Mouse (Mus musculus) neural tube, embryonic 15.5 days (tissue): ENCODE data around the gene Clic5. TPM values are rescaled to one million over a fixed set of nuclear protein-coding genes. Genes with fewer than 3 reads are reported as not detected.

ENCODE experiments used
- ATAC-seq: fragments of 200-750 bp; cut with Nextera tagmentation; 2 replicates; pipeline ENCODE4 v1.8.0; 2017; ENCODE audit warnings: mild to moderate bottlenecking, moderate TSS enrichment, moderate library complexity; ENCODE audit not compliant: low FRiP score
- H3K27ac ChIP-seq: fragments of 300-500 bp; sonication (generic); replicated peaks from 2 replicates; pipeline ENCODE4 v1.5.1; 2015; ENCODE audit warnings: mild to moderate bottlenecking, inconsistent platforms
- H3K27me3 ChIP-seq: fragments of 300-500 bp; sonication (generic); replicated peaks from 2 replicates; pipeline ENCODE4 v1.6.1; 2015; ENCODE audit warnings: inconsistent platforms
- H3K36me3 ChIP-seq: fragments of 300-500 bp; sonication (generic); 2 replicates; pipeline ENCODE4 v1.6.1; 2015; ENCODE audit warnings: inconsistent platforms
- H3K4me1 ChIP-seq: fragments of 300-500 bp; sonication (generic); 2 replicates; pipeline ENCODE4 v1.6.1; 2015; ENCODE audit warnings: inconsistent platforms
- H3K4me2 ChIP-seq: fragments of 300-500 bp; sonication (generic); 2 replicates; pipeline ENCODE4 v1.6.1; 2015; ENCODE audit warnings: inconsistent platforms, mild to moderate bottlenecking, moderate library complexity
- H3K4me3 ChIP-seq: fragments of 300-500 bp; sonication (generic); replicated peaks from 2 replicates; pipeline ENCODE4 v1.5.1; 2015; ENCODE audit warnings: mild to moderate bottlenecking, inconsistent platforms
- H3K9ac ChIP-seq: fragments of 300-500 bp; sonication (generic); replicated peaks from 2 replicates; pipeline ENCODE4 v1.6.1; 2015; ENCODE audit warnings: mild to moderate bottlenecking, inconsistent platforms
- H3K9me3 ChIP-seq: fragments of 300-500 bp; sonication (generic); replicated peaks from 2 replicates; pipeline ENCODE4 v1.6.1; 2016; ENCODE audit warnings: inconsistent platforms
- WGBS: fragments of 180-500 bp; shearing (Covaris S2); methylation state at CpG from one replicate; pipeline ENCODE4 v1.1.7; 2015; ENCODE audit warnings: mixed read lengths; 5-methylcytosine and 5-hydroxymethylcytosine counted together
- polyA plus RNA-seq: library from polyadenylated mRNA; unstranded; fragments of >200 nt; fragmentation: Nextera tagmentation; extraction: Ambion mirVana; gene quantifications from 2 replicates; pipeline ENCODE4 v1.2.1, GENCODE M21; 2015

The Clic5 gene
- polyA plus RNA-seq, 1 experiment from 2014 or later: 0.35 TPM

DNA sequence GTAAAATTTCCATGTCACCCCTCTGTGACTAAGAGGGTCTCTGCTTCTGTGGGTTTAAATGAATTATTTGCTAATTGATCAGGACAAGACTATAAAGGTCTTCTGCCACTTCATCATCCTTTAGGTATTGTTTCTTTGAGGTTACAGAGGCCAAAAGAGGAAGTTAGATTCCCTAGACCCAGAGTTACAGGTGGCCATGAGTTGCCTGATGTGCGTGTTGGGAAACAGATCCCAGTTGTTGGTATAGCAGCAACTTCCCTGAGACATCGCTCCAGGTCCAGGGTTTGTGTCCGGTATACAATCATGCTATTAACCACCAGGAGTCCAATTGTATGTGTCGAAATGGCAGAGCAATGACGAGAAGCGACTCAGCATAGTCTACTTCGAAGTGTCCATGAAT is 81.7 kb downstream of the Clic5 start:
- Histone ChIP-seq H3K27me3 (no peaks in the 10 kb centered on the region), H3K4me2 (no peak overlapping the region), H3K9ac (no peak overlapping the region), H3K27ac (no peak overlapping the region), H3K4me3 (no peak overlapping the region), H3K9me3 (no peaks in the 10 kb centered on the region), H3K36me3 (no peaks in the 10 kb centered on the region), H3K4me1 (no peaks in the 10 kb centered on the region)
- WGBS: 91% methylated on average over 7 of the region's 7 CpGs
- ATAC-seq: no peak

DNA sequence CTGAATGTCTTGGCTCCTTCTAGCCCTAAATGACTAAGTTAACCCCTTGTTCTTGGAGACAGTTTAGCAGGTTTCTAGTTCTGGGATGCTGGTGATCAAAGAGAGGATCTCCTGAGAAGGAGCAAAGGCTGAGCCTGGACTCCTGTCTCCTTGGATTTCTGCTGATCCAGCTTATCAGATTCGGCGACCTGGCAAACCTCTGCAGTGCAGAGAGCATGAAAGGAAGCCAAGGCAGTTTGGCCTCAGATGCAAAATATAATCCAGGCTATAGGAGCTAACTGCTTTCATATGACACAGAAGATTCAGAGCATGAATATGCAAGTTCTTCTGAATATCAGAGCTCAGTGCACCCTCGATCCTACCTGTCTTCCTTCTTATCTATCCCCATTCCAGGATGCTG is 83.0 kb downstream of the Clic5 start:
- H3K4me1 ChIP-seq: no peaks in the 10 kb centered on the region
- H3K4me3 ChIP-seq: no peak overlapping the region
- 89% methylated on average over 3 of the region's 3 CpGs for WGBS
- ATAC-seq: no peak
- no peaks in the 10 kb centered on the region for H3K36me3 ChIP-seq
- H3K4me2 ChIP-seq: no peak overlapping the region
- no peak overlapping the region for H3K9ac ChIP-seq
- H3K9me3 ChIP-seq: no peaks in the 10 kb centered on the region
- no peaks in the 10 kb centered on the region for H3K27me3 ChIP-seq
- H3K27ac ChIP-seq: no peak overlapping the region

- Histone ChIP-seq H3K4me1 (no peaks in the 10 kb centered on the region), H3K27me3 (no peaks in the 10 kb centered on the region), H3K4me3 (no peak overlapping the region), H3K9ac (no peak overlapping the region), H3K9me3 (no peaks in the 10 kb centered on the region), H3K27ac (no peak overlapping the region), H3K4me2 (no peak overlapping the region), H3K36me3 (no peaks in the 10 kb centered on the region)
- ATAC-seq: no peak
These were observed 86.4 kb downstream of the Clic5 start for GRCm38 (mm10) chr17:44274804-44275203.

DNA sequence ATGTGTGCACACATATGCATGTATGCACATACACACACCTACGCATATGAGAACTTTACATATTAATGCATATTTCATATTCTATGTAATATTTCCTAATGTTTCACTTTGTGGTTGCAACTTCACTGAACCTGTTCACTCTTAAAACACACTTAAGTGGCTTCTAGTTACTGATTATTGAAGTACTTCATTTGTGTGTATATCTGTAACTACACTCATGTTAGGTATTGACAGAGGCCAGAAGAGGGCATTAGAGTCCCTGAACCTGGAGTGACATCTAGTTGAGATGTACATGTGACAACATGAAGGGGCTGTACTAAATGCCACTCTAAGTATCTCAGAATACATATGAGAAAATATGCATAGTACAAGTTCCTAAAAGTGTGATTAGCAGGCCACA is 99.9 kb downstream of the Clic5 start:
- no peaks in the 10 kb centered on the region for H3K36me3 ChIP-seq
- H3K4me2 ChIP-seq: no peak overlapping the region
- 97% methylated on average over 1 of the region's 1 CpGs for WGBS
- no peak overlapping the region for H3K27ac ChIP-seq
- no peaks in the 10 kb centered on the region for H3K4me1 ChIP-seq
- no peak overlapping the region for H3K9ac ChIP-seq
- H3K4me3 ChIP-seq: no peak overlapping the region
- H3K27me3 ChIP-seq: no peaks in the 10 kb centered on the region
- no peak for ATAC-seq
- 0 out of 2 replicates have a peak, but pooled peaks cover under 1% of the 10 kb centered on the region for H3K9me3 ChIP-seq

GRCm38 (mm10) chr17:44297221-44297620 is 108.8 kb downstream of the Clic5 start:
- no peak for ATAC-seq
- H3K9me3 ChIP-seq: 0 out of 2 replicates have a peak, but pooled peaks cover 3% of the 10 kb centered on the region
- H3K9ac ChIP-seq: no peak overlapping the region
- H3K4me3 ChIP-seq: no peak overlapping the region
- 77% methylated on average over 1 of the region's 1 CpGs for WGBS
- H3K27ac ChIP-seq: no peak overlapping the region
- H3K4me2 ChIP-seq: no peak overlapping the region
- 0 out of 2 replicates have a peak, but pooled peaks cover 5% of the 10 kb centered on the region for H3K4me1 ChIP-seq
- H3K27me3 ChIP-seq: no peaks in the 10 kb centered on the region
- H3K36me3 ChIP-seq: no peaks in the 10 kb centered on the region

DNA sequence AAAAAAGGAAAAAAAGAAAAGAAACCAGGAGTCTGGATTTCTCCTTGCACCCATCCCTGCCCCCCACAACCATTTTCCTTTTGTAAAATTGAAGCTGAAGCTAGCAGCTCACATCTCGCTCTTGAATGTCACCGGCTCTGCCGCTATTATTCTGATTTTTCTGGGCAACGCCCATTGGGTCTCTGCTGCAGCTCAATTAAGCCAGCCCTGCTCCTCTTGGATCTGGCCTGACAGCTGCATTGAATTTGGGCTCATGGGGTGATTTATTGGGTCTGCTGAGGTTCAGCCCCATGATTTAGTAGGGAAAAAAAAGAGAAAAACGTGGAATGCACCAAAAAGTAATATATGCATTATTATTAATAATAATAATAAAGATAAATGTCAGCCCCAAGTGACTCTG is 111.9 kb downstream of the Clic5 start:
- Histone ChIP-seq H3K9me3 (no peaks in the 10 kb centered on the region), H3K27me3 (no peaks in the 10 kb centered on the region), H3K4me2 (no peak overlapping the region), H3K4me1 (0 out of 2 replicates have a peak, but pooled peaks cover 5% of the 10 kb centered on the region), H3K36me3 (no peaks in the 10 kb centered on the region), H3K4me3 (no peak overlapping the region), H3K27ac (no peak overlapping the region), H3K9ac (no peak overlapping the region)
- ATAC-seq: no peak
- 17% methylated on average over 5 of the region's 5 CpGs for WGBS

DNA sequence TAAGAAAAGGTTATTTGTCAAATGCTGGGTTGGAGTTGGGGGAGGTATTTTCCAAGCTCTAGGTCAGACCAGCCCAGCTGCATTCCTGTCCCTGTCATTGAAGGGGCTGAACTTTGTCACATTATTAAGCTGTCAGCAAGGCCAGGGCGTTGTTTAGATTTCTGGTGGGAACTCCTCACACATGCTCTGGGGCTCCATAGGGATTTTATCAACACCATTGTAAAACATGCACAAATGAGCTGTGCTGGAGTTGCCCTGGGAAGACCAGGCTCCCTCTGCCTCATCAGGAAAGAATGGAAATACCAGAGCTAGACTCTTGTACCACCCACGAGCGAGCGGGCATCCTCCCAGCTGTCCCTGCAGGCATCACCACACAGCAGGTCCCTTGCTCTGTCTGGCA is 112.3 kb downstream of the Clic5 start:
- H3K4me1 ChIP-seq: 0 out of 2 replicates have a peak, but pooled peaks cover 5% of the 10 kb centered on the region
- ATAC-seq: no peak
- H3K27ac ChIP-seq: no peak overlapping the region
- H3K4me3 ChIP-seq: no peak overlapping the region
- no peak overlapping the region for H3K9ac ChIP-seq
- H3K27me3 ChIP-seq: no peaks in the 10 kb centered on the region
- H3K36me3 ChIP-seq: no peaks in the 10 kb centered on the region
- 44% methylated on average over 4 of the region's 4 CpGs for WGBS
- H3K9me3 ChIP-seq: no peaks in the 10 kb centered on the region
- H3K4me2 ChIP-seq: no peak overlapping the region

DNA sequence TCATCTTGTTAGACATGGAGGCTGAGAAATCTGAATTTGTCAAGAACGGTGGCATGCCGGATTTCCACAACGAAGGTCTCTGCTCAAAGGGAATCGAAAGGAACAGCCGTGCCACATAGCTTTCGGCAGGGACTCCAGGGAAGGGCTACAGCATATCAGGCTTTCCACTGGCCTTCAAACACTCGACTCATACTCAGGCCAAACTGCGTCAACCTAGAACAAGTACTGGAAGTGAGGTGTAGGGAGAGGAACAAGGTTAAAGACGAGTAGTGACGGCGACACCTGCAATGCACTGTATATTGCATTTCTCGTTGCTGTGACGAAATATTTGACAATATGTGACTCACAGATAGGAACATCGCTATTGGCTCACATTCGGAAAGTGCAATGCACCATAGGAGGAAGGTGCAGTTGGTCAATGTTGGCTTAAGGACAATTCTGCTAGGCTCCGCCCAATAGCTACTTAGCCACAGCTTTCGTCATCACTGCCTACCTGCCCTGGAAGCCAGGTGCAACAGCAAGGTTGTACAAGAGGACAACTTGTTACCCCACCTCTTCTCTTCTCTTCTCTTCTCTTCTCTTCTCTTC is 112.9 kb downstream of the Clic5 start:
- Histone ChIP-seq H3K4me2 (no peak overlapping the region), H3K27ac (no peak overlapping the region), H3K9me3 (no peaks in the 10 kb centered on the region), H3K27me3 (no peaks in the 10 kb centered on the region), H3K4me3 (no peak overlapping the region), H3K4me1 (0 out of 2 replicates have a peak, but pooled peaks cover 5% of the 10 kb centered on the region), H3K9ac (no peak overlapping the region), H3K36me3 (no peaks in the 10 kb centered on the region)
- WGBS: 90% methylated on average over 17 of the region's 17 CpGs
- ATAC-seq: no peak

DNA sequence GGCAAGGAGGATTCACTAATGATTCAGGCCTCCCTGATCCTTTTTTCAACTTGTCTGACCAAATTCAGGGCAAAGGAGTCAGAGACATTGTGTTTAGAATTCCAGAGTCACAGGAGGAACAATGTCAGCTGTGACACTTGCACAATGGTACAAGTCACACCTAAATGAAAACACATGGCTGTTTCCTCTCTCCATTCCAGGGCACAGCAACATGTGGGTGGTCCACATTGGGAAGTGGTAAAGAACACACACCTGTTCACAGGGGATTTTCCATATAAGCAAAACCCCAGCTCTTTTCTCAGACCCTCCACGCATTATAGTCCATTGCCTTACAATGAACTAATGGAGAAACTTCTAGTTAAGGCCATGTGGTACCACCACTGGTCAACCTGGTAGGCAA is 115.7 kb downstream of the Clic5 start:
- no peaks in the 10 kb centered on the region for H3K9me3 ChIP-seq
- ATAC-seq: no peak

GRCm38 (mm10) chr17:44309914-44310622 is 121.7 kb downstream of the Clic5 start:
- H3K27ac ChIP-seq: no peak overlapping the region
- no peak overlapping the region for H3K4me2 ChIP-seq
- H3K9me3 ChIP-seq: no peaks in the 10 kb centered on the region
- H3K4me3 ChIP-seq: no peak overlapping the region
- no peaks in the 10 kb centered on the region for H3K36me3 ChIP-seq
- no peaks in the 10 kb centered on the region for H3K27me3 ChIP-seq
- no peaks in the 10 kb centered on the region for H3K4me1 ChIP-seq
- H3K9ac ChIP-seq: no peak overlapping the region
- WGBS: 81% methylated on average over 10 of the region's 10 CpGs
- no peak for ATAC-seq

More for the DNA sequence above, 115.7 kb downstream of the Clic5 start:
- no peaks in the 10 kb centered on the region for H3K27me3 ChIP-seq
- H3K36me3 ChIP-seq: no peaks in the 10 kb centered on the region
- no peak overlapping the region for H3K27ac ChIP-seq
- 0 out of 2 replicates have a peak, but pooled peaks cover 5% of the 10 kb centered on the region for H3K4me1 ChIP-seq
- H3K4me2 ChIP-seq: no peak overlapping the region
- no peak overlapping the region for H3K4me3 ChIP-seq
- 89% methylated on average over 1 of the region's 1 CpGs for WGBS
- no peak overlapping the region for H3K9ac ChIP-seq

GRCm38 (mm10) chr17:44325314-44325713 is 136.9 kb downstream of the Clic5 start:
- 69% methylated on average over 10 of the region's 10 CpGs for WGBS
- Histone ChIP-seq H3K4me1 (no peaks in the 10 kb centered on the region), H3K9ac (no peak overlapping the region), H3K36me3 (no peaks in the 10 kb centered on the region), H3K27me3 (no peaks in the 10 kb centered on the region), H3K4me2 (no peak overlapping the region), H3K9me3 (no peaks in the 10 kb centered on the region), H3K27ac (no peak overlapping the region), H3K4me3 (no peak overlapping the region)
- ATAC-seq: no peak
